Mouse (Mus musculus) testis, adult 2 months (tissue): ENCODE results near the gene Ubl4a. TPM values are rescaled to one million over a fixed set of nuclear protein-coding genes. Genes with fewer than 3 reads are reported as not detected.

Source experiments
- H3K27ac ChIP-seq: fragments of 200-500 bp; 2 replicates; pipeline ENCODE4 v1.5.1; 2012; ENCODE audit warnings: low read depth, low read length; ENCODE audit not compliant: control insufficient read depth, insufficient read depth
- H3K27me3 ChIP-seq: fragments of 200-500 bp; 2 replicates; pipeline ENCODE4 v1.6.1; 2012; ENCODE audit warnings: mild to moderate bottlenecking, low read length, moderate library complexity; ENCODE audit not compliant: control insufficient read depth, insufficient read depth
- H3K36me3 ChIP-seq: fragments of 200-500 bp; 2 replicates; pipeline ENCODE4 v1.6.1; 2012; ENCODE audit warnings: mild to moderate bottlenecking, low read length; ENCODE audit not compliant: control insufficient read depth, insufficient read depth
- H3K4me1 ChIP-seq: fragments of 200-500 bp; 2 replicates; pipeline ENCODE4 v1.6.1; 2012; ENCODE audit warnings: low read length; ENCODE audit not compliant: control insufficient read depth, insufficient read depth
- H3K4me3 ChIP-seq: fragments of 200-500 bp; 2 replicates; pipeline ENCODE4 v1.5.1; 2012; ENCODE audit warnings: low read depth, mild to moderate bottlenecking, low read length, moderate library complexity, mixed read lengths; ENCODE audit not compliant: control insufficient read depth
- CTCF ChIP-seq: fragments of 200-500 bp; IDR thresholded peaks from 2 replicates; pipeline ENCODE4 v1.5.1; 2012; ENCODE audit warnings: low read depth, mild to moderate bottlenecking, inconsistent platforms, low read length, moderate library complexity; ENCODE audit not compliant: control insufficient read depth, insufficient read depth, insufficient replicate concordance
- POLR2A ChIP-seq: fragments of 200-500 bp; IDR thresholded peaks from 2 replicates; pipeline ENCODE4 v1.6.1; 2012; ENCODE audit warnings: low read depth, mild to moderate bottlenecking, inconsistent platforms, low read length, moderate library complexity; ENCODE audit not compliant: control insufficient read depth
- polyA plus RNA-seq: library from polyadenylated mRNA; depleted of rRNA; stranded (reverse); fragments of >200 nt; gene quantifications from 2 replicates; pipeline ENCODE4 v1.2.3, GENCODE M21; 2012; rRNA removed

Gene Ubl4a
- polyA plus RNA-seq, 1 experiment: 11.5 TPM

DNA sequence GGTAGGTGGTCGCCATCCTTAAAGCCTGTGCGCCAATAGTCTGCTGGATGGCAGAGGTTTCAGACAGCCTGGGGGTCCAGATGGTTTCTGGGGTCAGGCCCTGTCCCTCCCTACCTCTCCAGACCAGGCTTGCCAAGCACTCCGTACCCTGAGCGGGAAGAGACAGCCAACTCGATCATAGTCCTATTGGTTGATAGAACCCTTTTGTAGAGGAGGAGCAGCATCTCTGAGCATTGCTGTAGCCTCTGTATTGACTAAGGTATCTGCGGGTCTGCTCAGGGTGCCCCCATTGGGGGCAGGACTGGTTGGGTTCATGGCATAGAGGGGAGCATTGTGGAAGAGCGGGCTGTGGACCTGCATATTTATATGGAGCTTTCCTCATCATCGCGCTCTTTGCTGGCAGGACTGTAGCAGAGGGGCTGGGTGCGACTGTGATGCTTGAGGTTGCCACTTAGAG lies 43.8 kb downstream of the Ubl4a start:
- Histone ChIP-seq H3K4me3 (peak overlapping the region; percentile 64), H3K27ac (no peak overlapping the region; the same call in 1 of the 2 replicates), H3K4me1 (peaks cover 3% of the 10 kb centered on the region; the same call in 1 of the 2 replicates), H3K27me3 (no peaks in the 10 kb centered on the region), H3K36me3 (no peaks in the 10 kb centered on the region)
- no peak for TF ChIP-seq CTCF
- TF ChIP-seq POLR2A: no peak

DNA sequence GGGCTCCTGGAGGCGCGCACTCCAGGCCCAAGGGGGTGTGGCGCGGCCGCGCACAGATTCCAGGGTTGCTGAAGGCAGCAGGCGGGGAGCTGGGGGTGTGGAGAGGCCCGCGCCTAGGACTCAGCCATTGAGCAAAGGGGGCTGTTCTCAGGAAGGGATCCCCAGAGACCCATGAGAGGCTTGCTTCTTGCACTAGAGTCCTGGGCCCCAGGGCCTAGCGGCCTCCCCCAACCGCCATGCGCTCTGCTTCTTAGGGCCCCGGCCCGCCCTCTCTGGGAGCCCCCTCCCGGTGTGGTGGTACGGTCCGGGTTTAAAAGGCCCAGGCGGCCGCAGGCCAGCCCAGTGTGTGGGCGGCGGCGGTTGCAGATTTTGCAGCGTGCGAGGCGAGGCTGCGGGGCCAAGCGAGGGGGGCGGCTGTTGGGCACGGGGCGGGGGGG lies 44.3 kb downstream of the Ubl4a start, which contains the start of gene Plxna3:
TSS of gene Plxna3 (plus strand) at position 342 of the 437 bp plus-strand sequence.
- Histone ChIP-seq H3K27me3 (no peaks in the 10 kb centered on the region), H3K4me3 (peak within 1 kb of the TSS; percentile 67), H3K27ac (no peak within 1 kb of the TSS; the same call in 1 of the 2 replicates), H3K4me1 (peaks cover 3% of the 10 kb centered on the region; the same call in 1 of the 2 replicates), H3K36me3 (no peaks in the 10 kb centered on the region)
- TF ChIP-seq CTCF: no peak
- TF ChIP-seq POLR2A: no peak

Other genes starting within 250 kb of the Ubl4a start
- gene Opn1mw, start 245.8 kb downstream of the Ubl4a start, polyA plus RNA-seq: not detected in 2 replicates
- gene Mecp2, start 237.9 kb downstream of the Ubl4a start, polyA plus RNA-seq: 0.74 and 0.76 TPM in 2 replicates
- gene Tex28, start 205.4 kb downstream of the Ubl4a start, polyA plus RNA-seq: 1.2 and 1.7 TPM in 2 replicates
- 5.6 and 6.8 TPM in 2 replicates for gene Tktl1, start 196.0 kb downstream of the Ubl4a start, polyA plus RNA-seq
- gene Flna, start 123.4 kb downstream of the Ubl4a start, polyA plus RNA-seq: 49.6 and 96.4 TPM in 2 replicates
- gene Emd, start 118.5 kb downstream of the Ubl4a start, polyA plus RNA-seq: 29.9 and 33.6 TPM in 2 replicates
- 85.8 and 143 TPM in 2 replicates for gene Rpl10, start 102.4 kb downstream of the Ubl4a start, polyA plus RNA-seq
- gene Taz, start 91.3 kb downstream of the Ubl4a start, polyA plus RNA-seq: 17.4 and 20.0 TPM in 2 replicates
- 1.7 and 1.8 TPM in 2 replicates for gene Dnase1l1, start 90.9 kb downstream of the Ubl4a start, polyA plus RNA-seq
- 40.3 and 41.6 TPM in 2 replicates for gene Atp6ap1, start 76.1 kb downstream of the Ubl4a start, polyA plus RNA-seq
- gene Gdi1, start 68.2 kb downstream of the Ubl4a start, polyA plus RNA-seq: 18.0 and 19.7 TPM in 2 replicates
- 1.4 and 1.9 TPM in 2 replicates for gene Fam50a, start 60.2 kb downstream of the Ubl4a start, polyA plus RNA-seq
- gene Plxna3, start 44.2 kb downstream of the Ubl4a start, polyA plus RNA-seq: 1.9 and 2.1 TPM in 2 replicates
- 7.0 and 7.3 TPM in 2 replicates for gene Lage3, start 19.6 kb downstream of the Ubl4a start, polyA plus RNA-seq
- gene Slc10a3, start 131 bp upstream of the Ubl4a start, polyA plus RNA-seq: 6.2 and 9.0 TPM in 2 replicates
- 5.6 and 6.5 TPM in 2 replicates for gene Fam3a, start 20.1 kb upstream of the Ubl4a start, polyA plus RNA-seq
- 2.1 and 2.9 TPM in 2 replicates for gene Ikbkg, start 20.1 kb upstream of the Ubl4a start, polyA plus RNA-seq
- 6.9 and 7.7 TPM in 2 replicates for gene G6pdx, start 56.0 kb upstream of the Ubl4a start, polyA plus RNA-seq
- 26.3 and 26.6 TPM in 2 replicates for gene Gm6880, start 108.2 kb upstream of the Ubl4a start, polyA plus RNA-seq
- gene Olfr1326-ps1, start 201.7 kb upstream of the Ubl4a start, polyA plus RNA-seq: not detected in 2 replicates
- gene Olfr1325, start 219.5 kb upstream of the Ubl4a start, polyA plus RNA-seq: not detected in 2 replicates